Mouse (Mus musculus) ES-Bruce4 (cell line): ENCODE measurements around the gene Stxbp5l. TPM values are rescaled to one million over a fixed set of nuclear protein-coding genes. Genes with fewer than 3 reads are reported as not detected.

ENCODE experiments used
- H3K27ac ChIP-seq: 2 replicates; pipeline ENCODE4 v1.5.1; 2012; ENCODE audit warnings: low read length, inconsistent platforms; ENCODE audit not compliant: insufficient read depth
- H3K27me3 ChIP-seq: 2 replicates; pipeline ENCODE4 v1.6.1; 2012; ENCODE audit warnings: mild to moderate bottlenecking, low read length, inconsistent platforms; ENCODE audit not compliant: control insufficient read depth, poor library complexity, insufficient read depth, severe bottlenecking
- H3K36me3 ChIP-seq: 2 replicates; pipeline ENCODE4 v1.6.1; 2012; ENCODE audit warnings: inconsistent platforms, mild to moderate bottlenecking, low read length, moderate library complexity; ENCODE audit not compliant: control insufficient read depth, poor library complexity, insufficient read depth, severe bottlenecking
- H3K4me1 ChIP-seq: one replicate; pipeline ENCODE4 v1.8.1; 2011; ENCODE audit warnings: low read length; ENCODE audit not compliant: control insufficient read depth, insufficient read depth
- H3K4me3 ChIP-seq: 2 replicates; pipeline ENCODE4 v1.5.1; 2011; ENCODE audit warnings: low read depth, mild to moderate bottlenecking, low read length
- H3K9ac ChIP-seq: 2 replicates; pipeline ENCODE4 v1.6.1; 2012; ENCODE audit warnings: low read depth, mild to moderate bottlenecking, inconsistent platforms; ENCODE audit not compliant: poor library complexity, severe bottlenecking
- H3K9me3 ChIP-seq: replicated peaks from 2 replicates; pipeline ENCODE4 v1.6.1; 2012; ENCODE audit warnings: mild to moderate bottlenecking, low read length, inconsistent platforms; ENCODE audit not compliant: control insufficient read depth, poor library complexity, insufficient read depth, severe bottlenecking
- CTCF ChIP-seq: IDR thresholded peaks from one replicate; pipeline ENCODE4 v1.8.1; 2011; ENCODE audit warnings: low read depth, low read length
- EP300 ChIP-seq: IDR thresholded peaks from 2 replicates; pipeline ENCODE4 v1.6.1; 2011; ENCODE audit warnings: low read depth, low read length; ENCODE audit not compliant: insufficient read depth
- POLR2A ChIP-seq: IDR thresholded peaks from one replicate; pipeline ENCODE4 v1.8.1; 2011; ENCODE audit warnings: low read length; ENCODE audit not compliant: insufficient read depth
- polyA plus RNA-seq: library from polyadenylated mRNA; stranded (reverse); fragments of >200 nt; gene quantifications from 2 replicates; pipeline ENCODE4 v1.2.4, GENCODE M21; 2011; ENCODE audit warnings: low read depth; ENCODE audit not compliant: missing spikeins, insufficient read depth, insufficient read length

Stxbp5l gene
- polyA plus RNA-seq, 1 experiment, result 0.18 TPM

DNA sequence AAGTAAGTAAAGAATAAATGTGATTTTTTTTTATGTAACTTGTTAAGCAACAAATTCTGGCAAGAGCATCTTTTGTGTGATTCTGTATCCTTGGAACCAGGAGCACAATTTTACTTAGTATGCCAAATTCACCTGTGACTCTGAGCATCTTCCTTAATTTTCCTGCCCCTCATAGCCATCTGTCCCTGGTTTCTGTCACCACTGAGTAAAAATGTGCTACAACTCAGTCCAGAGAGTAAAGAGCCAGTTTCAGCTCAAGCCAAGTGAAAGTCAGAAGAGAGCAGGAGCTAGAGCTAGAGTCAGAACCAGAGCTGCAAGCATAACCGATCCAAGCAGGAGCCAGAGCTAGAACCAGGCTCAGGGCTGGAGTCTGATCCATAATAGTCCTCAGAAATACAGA is 46.6 kb downstream of the Stxbp5l start:
- TF ChIP-seq POLR2A (no peak), CTCF (no peak), EP300 (no peak)
- Histone ChIP-seq H3K36me3 (no peaks in the 10 kb centered on the region), H3K9me3 (no peaks in the 10 kb centered on the region), H3K9ac (no peak overlapping the region), H3K27ac (no peak overlapping the region), H3K27me3 (no peaks in the 10 kb centered on the region), H3K4me3 (no peak overlapping the region), H3K4me1 (no peaks in the 10 kb centered on the region)

DNA sequence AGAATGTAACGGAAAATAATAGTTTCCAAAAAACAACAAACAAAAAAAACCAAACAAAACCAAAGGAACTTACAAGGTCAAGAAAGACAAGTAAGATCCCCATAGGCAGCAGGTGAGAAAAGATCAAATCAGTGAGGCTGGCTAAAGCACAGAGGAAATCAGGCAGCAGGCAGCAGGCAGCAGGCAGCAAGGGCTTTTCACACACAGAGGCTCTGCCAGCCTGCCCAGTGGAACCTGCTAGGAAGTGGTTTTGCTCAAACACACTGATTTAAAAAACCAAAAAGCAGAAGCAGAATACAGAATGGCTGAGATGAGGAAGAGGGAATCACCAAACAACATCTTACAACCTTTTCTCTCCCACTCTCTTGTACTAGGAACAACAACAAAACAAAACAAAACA is 47.2 kb downstream of the Stxbp5l start:
- no peak overlapping the region for H3K27ac ChIP-seq
- no peaks in the 10 kb centered on the region for H3K36me3 ChIP-seq
- H3K4me3 ChIP-seq, result no peak overlapping the region
- H3K9ac ChIP-seq, result no peak overlapping the region
- no peaks in the 10 kb centered on the region for H3K27me3 ChIP-seq
- H3K4me1 ChIP-seq, result no peaks in the 10 kb centered on the region
- H3K9me3 ChIP-seq, result no peaks in the 10 kb centered on the region
- TF ChIP-seq POLR2A (no peak), EP300 (no peak)

DNA sequence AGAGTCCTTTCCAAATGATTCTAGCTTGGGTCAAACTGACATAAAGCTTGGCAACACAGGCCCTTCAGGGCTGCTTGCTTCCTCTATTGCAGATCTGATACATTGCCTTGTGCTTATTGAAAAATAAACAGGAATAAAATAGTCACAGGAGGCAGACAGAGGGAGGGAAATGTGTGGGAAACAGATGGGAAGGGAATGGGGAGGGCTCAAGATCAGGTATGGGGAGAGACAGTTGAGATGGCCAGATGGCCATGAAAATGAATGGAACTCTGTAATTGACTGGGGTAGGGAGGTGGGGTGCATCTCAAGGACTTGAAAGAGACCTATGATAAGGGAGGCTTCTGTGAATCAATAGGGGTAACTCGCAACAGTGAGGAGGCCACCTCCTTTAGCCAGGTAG is 80.3 kb downstream of the Stxbp5l start:
- H3K36me3 ChIP-seq, result no peaks in the 10 kb centered on the region
- no peaks in the 10 kb centered on the region for H3K4me1 ChIP-seq
- peaks cover 5% of the 10 kb centered on the region; the same call in 1 of the 2 replicates for H3K9me3 ChIP-seq
- H3K27ac ChIP-seq, result no peak overlapping the region
- no peak overlapping the region for H3K4me3 ChIP-seq
- H3K9ac ChIP-seq, result no peak overlapping the region
- peaks cover 1% of the 10 kb centered on the region; the same call in 1 of the 2 replicates for H3K27me3 ChIP-seq
- TF ChIP-seq EP300 (no peak), POLR2A (no peak), CTCF (no peak)

DNA sequence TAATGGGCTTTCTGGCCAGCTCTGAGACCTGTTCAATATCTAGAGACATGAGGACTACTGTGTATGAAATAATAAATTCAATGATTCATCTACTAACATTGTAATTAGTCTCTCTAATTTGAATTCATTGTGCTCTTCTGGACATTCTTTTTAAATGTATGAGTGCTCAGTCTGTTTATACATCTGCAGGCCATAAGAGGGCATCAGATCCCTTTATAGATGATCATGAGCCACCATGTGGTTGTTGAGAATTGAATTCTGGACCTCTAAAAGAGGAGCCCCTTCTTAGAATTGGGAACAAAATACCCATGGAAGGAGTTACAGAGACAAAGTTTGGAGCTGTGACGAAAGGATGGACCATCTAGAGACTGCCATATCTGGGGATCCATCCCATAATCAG is 92.2 kb downstream of the Stxbp5l start:
- no peak overlapping the region for H3K4me3 ChIP-seq
- no peak for TF ChIP-seq EP300
- no peak for TF ChIP-seq POLR2A
- TF ChIP-seq CTCF, result no peak

DNA sequence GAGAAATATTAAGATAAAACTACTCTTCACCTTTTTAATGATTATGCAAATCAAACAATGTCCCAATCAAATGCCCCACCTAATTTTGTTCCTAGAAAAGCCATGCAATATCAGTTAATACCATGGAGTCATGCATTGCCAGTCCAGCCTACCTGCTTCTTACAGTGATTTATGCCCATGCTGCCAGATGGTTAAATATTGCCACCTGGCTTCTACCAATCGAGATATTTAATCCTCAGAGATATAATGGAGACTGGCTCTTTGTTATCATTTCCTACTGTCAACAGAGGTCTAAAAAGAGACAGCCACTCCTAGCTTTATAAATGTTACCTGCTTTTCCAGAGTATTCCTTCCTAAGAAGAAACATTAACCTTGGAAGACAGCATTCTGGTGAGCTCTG is 104.6 kb downstream of the Stxbp5l start:
- Histone ChIP-seq H3K27me3 (no peaks in the 10 kb centered on the region), H3K9me3 (no peaks in the 10 kb centered on the region), H3K36me3 (no peaks in the 10 kb centered on the region), H3K27ac (no peak overlapping the region), H3K9ac (no peak overlapping the region), H3K4me3 (no peak overlapping the region), H3K4me1 (no peaks in the 10 kb centered on the region)
- TF ChIP-seq CTCF, result no peak
- TF ChIP-seq POLR2A, result no peak
- no peak for TF ChIP-seq EP300

More for the DNA sequence above, 92.2 kb downstream of the Stxbp5l start:
- no peaks in the 10 kb centered on the region for H3K36me3 ChIP-seq
- H3K4me1 ChIP-seq, result no peaks in the 10 kb centered on the region
- no peak overlapping the region for H3K9ac ChIP-seq
- H3K9me3 ChIP-seq, result no peaks in the 10 kb centered on the region
- no peak overlapping the region for H3K27ac ChIP-seq
- no peaks in the 10 kb centered on the region for H3K27me3 ChIP-seq

DNA sequence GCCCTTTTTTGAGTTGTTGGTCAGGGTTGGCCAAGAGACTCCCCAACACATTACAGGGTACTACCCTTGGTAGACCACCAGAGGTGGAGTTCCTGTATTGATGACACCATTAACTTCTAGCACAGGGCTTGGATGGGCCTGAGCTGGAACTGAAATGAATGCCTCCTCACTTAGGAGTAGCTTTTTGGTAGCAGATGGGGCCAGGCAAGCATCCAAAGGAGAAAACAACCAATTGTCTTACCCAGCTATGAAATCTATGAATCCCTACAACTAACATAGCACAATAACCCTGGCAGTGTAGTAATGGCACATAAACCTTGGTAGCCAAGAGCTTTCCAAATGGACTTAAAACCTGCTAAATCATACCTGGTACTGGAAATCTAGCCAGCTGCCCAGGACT is 111.1 kb downstream of the Stxbp5l start:
- Histone ChIP-seq H3K4me3 (no peak overlapping the region), H3K9me3 (no peaks in the 10 kb centered on the region)

More for the DNA sequence above, 111.1 kb downstream of the Stxbp5l start:
- Histone ChIP-seq H3K27me3 (no peaks in the 10 kb centered on the region), H3K4me1 (no peaks in the 10 kb centered on the region), H3K36me3 (no peaks in the 10 kb centered on the region), H3K9ac (no peak overlapping the region), H3K27ac (no peak overlapping the region)
- TF ChIP-seq EP300 (no peak), CTCF (no peak), POLR2A (no peak)
